Mouse (Mus musculus): ENCODE data around the gene Trim21.

Gene Trim21

DNA sequence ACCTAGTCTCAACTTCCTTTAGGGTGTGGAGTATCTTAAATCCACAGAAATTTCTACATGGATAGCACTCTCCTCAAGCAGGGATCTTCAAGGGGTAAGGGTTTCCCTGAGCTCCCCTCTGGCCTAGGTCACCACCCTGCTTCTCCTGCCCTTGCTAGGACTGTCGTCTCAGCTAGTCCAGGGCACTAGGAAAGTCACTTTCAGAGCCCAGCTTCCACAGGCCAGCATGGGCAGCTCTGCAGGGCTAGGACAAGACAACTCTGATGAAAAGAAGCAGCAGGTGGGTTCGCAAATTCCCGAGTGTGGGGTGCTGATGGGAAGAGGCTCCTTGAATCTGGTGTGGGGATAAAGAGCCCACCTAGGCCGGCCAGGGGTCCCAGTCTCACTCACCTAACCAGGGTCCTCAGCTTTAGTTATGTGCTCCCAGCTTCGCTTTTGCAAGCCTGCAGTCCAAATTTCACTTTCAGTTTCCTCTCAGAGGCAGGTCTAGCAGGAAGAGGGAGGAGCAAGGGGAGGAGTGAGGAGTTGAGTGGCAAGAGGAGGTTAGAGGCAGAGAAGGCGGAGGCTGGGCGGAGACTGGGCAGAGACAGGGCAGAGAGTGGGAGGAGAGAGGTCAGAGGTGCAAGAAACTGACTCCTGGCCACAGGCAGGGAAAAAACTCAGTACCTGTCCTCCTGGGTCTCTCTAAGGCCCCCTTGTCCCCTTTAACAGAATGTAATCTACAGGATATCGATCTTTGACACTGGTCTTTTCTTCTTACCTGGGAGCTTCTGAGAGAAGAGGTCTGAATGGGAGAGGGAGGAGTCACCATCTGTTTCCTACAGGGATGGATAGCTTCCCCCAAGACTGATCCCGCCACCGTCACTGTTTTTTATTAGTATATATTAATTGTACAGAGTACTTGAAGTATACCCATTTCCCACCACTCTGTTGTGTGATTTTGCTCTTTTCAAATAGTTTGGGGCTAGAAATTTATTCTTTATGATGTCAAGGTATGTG is at the start of gene Trim21:
Trim21 (minus strand) TSS at position 488 of the 999 bp plus-strand sequence.
- peak; percentile 82 for DNase-seq (ENCODE audit: extremely low read depth, low read depth)

DNA sequence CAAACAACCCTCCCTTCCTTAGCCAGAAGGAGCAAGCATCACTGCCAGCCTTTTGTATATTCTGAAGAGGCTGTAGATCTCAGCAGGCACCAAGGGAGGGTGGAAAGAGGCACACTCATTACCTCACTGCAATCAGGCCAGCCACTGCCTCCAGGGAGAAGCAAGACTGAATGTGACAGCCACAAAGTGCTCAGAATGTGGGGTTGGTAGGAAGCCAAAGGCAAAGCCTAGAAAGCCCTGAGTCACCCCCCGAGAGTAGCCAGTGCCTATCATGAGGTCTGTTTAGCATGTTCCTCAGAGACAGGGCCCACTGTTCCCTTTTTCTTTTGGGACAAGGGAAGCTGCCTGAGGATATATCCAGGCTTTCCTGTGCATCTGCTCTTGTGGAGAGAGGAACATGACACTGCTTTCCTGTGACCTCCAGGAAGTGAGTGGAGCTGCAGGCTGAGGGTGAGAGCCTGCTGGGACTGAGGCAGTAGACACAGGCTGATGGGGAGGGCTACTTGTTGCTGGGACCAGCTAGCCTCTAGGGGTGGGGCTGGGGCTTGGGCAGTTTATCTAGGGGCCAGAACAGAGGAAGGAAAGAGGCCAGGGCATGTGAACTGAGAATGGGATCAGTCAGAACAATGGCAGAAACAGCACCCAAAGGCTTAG is 32.2 kb upstream of the Trim21 start, which contains the start of gene Olfr552:
Olfr552 (plus strand) TSS at position 393 of the 654 bp plus-strand sequence.
- DNase-seq (ENCODE audit: extremely low read depth, low read depth) = no peak

DNA sequence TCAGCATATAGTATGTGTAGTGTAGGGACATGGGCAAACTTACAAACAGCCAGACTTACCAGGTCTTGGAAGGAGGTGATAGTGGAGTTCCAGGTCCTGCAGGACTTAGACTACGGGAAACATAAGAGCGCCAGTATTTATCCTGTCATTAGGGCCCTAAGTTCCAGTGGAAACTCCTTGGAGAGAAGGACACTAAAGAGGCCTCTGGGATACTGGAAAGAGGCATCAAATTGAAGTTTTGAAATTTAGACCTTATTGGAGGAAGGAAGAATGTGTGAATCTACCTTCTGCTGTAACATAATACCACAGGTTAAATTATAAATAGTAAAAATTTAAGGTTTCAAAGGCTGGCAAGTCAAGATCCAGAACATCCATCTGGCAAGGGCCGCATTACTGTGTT is 26.5 kb upstream of the Trim21 start, which contains the start of gene Olfr551:
Olfr551 (minus strand) TSS at position 101 of the 400 bp plus-strand sequence.
- no peak for DNase-seq (ENCODE audit: extremely low read depth, low read depth)

DNA sequence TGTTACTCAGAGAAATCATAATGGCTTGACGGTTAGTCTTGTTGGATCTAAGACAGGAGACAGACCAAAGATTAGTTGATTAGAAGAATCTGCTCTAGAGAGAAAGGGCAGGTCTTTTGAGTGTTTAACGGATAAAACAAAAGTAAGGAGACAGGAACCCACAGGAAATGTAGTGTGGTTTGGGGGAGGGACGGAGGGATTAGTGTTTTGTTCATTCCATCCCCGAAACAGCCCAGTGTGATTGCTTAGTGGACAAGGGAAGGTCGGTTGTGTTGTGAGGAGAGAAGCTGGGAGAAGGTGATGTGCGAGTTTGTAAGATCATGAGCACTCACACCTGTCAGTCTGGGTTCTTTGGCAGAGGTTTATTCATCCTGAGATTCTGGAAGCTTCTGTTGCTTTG is 10.7 kb upstream of the Trim21 start:
- no peak for DNase-seq (ENCODE audit: extremely low read depth, low read depth)

DNA sequence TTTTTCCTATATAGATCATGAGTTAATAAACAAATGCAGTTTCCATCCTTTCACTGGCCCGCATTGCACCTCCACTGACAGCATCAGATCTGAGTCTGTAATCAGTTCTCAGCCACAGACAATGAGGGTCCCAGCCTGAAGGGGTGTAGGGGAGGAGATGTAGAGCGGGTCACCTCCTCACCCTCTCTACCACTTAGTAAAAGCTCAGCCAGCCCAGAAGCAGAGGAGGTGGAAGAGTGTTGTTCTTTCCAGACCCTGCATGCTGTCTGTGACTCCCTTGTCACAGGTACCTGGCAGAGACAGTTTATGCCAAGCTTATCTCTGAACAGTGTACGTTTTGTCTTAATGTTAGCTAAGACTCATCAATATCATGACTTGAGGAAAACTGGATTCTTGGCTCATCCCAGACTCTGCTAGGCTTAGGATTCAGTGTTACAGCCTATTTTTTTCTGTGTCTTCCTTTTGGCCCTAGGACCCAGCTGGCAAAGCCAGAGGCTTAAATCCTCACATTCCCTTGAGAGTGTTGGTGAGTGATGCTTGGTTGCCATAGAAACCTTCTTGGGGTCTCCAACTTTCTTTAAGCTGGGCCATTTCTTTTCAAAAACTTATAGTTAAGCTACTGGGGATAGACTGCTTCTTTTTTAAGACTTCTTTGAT is 8.0 kb upstream of the Trim21 start:
- no peak for DNase-seq (ENCODE audit: extremely low read depth, low read depth)

DNA sequence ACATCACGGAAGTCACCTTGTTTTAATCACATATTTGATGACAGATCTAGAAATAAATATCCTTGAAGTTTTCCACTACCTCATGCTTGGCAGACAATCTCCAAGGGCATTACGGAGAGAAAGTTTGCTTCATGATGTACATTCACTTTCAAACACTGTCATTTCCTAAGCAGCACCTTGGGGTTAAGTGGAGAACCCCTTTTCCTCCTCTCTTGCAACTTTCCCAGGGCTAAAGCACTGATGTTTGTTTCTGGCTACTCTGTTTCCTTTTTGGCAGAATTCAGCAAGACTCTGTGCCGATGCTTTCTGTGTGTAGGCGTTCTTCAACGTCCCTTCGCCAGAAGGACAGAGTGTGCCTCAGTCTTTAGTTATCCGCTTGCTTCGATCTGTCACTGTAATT is 5.9 kb upstream of the Trim21 start, which contains the start of gene Olfr550:
Olfr550 (plus strand) TSS at position 301 of the 400 bp plus-strand sequence.
- DNase-seq (ENCODE audit: extremely low read depth, low read depth) = no peak

DNA sequence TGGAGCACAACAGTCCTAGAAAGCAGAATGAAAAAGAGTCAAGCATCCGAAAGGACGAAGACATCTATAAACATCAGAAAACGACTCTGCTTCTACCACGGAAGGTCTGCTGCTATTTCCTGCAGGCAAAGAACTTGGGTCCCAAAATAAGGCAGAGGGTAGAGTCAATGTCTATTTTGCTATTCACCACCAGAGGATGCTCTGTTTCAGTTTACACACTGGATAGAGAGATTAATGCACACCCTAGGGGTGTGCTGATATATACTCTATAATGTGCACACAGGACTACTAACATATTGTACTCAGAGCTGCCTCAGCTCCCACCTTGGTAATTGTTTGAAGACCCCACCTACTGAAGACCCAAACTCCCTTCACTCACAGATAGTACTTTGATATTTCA is 933 bp upstream of the Trim21 start:
- DNase-seq (ENCODE audit: extremely low read depth, low read depth) = no peak

DNA sequence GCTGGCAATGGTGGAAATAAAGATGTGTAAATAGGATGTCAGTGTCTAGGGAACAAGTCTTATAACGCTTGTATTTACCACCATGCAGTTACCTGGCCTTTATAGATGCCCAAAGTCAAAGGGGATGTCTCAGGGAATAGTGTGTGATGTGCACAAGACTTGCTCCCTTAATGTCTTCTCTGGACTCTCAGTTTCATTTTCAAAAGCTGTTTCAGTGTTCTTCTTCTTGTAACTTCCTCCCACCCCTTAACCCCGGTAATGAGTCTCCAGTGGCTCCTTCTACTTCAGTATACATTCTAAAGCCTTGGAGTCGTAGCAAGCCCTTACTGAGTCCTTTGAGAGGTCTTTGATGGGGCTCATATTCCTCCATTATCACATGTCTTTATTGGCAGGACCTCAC is 12.0 kb downstream of the Trim21 start:
- no peak for DNase-seq (ENCODE audit: extremely low read depth, low read depth)

DNA sequence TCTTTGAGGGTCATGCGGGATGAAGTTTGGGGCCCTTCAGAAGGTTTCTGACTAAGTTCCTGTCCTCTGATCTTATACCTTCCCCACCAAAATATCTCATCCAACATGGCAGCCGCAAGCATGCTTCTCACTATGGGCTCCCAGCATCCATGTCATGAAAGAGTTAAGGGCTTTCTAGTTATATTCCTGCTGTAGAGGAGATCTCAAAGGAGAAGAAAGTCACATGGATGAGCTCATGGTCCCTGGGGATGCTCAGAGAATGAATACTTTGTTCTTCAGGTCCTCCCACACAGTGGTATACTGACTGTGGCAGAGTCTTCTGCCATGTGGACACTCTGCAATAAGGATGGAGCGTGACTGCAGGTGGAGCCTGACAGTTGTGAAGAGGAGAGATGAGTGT is 15.7 kb downstream of the Trim21 start, which contains the start of gene Olfr549:
Olfr549 (plus strand) TSS at position 301 of the 400 bp plus-strand sequence.
- no peak for DNase-seq (ENCODE audit: extremely low read depth, low read depth)

DNA sequence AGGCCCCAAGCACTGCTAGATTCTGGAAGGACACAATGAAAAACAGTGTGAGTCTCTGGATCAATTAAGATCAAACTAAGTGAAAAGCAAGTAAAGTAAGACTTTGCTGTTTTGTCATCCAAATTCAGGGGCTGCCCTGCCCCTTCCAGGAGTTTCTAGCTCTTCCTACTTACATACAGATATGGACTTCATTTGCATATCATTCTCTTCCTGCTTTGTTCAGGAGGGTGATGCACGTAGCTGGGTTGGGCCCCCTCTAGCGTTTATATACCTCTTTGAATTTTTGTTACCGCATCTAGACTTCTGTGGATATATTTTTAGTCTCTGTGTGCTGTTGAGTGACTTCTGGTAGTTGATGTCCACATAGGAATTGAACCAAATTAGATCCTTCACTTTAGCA is 24.0 kb downstream of the Trim21 start:
- DNase-seq (ENCODE audit: extremely low read depth, low read depth) = no peak

DNA sequence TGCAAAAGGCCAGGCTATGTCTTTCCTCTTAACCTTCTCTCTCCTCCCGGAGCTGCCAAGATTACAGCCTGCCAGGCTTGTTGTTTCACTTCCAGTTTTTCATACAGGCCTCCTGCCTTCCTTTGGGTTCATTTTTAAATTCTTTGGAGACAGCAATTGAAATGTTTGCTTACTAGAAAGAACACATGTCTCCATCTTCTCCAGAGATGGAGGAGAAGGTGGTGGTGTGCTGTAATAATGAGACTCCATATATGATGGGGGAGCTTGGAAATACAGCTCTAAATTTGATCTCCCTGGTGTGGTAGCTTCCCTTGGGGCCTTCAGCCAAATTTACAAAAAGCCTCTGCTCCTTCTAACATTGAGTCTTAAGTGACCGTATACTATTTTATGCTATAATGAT is 24.7 kb downstream of the Trim21 start, which contains the start of gene Olfr548-ps1:
Olfr548-ps1 (plus strand) TSS at position 301 of the 400 bp plus-strand sequence.
- DNase-seq (ENCODE audit: extremely low read depth, low read depth) = no peak

DNA sequence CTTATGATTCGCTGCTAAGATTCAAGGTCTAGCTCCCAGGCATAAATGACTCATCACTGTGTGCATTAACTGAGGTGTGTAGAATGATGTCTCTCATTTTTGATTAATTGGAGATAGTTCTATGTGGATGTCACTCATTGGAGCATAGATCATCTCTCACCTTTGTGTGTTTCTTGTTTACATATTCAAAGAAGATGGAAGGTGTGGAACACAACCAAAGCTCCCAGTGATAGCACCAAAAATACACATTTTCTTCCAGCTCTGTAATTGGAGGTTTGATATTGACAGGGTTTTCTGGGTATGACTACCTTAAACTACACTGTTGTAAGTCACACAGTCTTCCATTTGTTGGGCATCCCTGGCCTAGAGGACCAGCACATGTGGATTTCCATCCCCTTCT is 30.8 kb downstream of the Trim21 start, which contains the start of gene Olfr547:
Olfr547 (plus strand) TSS at position 301 of the 400 bp plus-strand sequence.
- no peak for DNase-seq (ENCODE audit: extremely low read depth, low read depth)

DNA sequence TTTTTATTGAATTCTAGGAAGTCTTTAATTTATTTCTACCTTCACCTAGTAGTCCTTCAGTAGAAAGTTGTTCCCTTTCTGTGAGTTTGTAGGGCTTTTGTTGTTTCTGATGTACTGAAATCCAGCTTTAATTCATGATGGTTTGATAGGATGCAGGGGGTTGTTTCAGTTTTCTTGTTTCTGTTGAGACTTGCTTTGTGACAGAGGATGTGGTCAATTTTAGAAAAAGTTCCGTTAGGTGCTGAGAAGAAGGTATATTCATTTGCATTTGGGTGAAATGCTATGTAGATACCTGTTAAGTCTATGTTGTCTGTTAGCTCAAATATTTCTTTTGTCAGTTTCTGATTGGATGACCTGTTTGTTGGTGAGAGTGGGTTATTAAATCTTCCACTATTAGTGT is 36.2 kb downstream of the Trim21 start:
- no peak for DNase-seq (ENCODE audit: extremely low read depth, low read depth)

DNA sequence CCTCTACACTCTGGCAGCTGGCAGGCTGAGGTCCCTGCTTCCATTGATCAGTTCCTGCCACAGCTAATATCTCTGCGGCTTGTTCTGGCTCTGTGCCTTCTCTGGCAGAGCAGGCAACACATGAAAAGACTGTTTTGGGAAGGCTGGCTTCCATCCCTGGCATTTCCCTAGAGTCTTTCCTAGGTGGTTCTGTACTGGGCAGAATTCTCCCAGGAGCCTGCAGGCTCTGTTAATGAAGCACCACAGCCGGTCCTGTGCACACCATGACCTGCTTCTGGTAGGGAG is 48.3 kb downstream of the Trim21 start:
- DNase-seq (ENCODE audit: extremely low read depth, low read depth) = no peak

DNA sequence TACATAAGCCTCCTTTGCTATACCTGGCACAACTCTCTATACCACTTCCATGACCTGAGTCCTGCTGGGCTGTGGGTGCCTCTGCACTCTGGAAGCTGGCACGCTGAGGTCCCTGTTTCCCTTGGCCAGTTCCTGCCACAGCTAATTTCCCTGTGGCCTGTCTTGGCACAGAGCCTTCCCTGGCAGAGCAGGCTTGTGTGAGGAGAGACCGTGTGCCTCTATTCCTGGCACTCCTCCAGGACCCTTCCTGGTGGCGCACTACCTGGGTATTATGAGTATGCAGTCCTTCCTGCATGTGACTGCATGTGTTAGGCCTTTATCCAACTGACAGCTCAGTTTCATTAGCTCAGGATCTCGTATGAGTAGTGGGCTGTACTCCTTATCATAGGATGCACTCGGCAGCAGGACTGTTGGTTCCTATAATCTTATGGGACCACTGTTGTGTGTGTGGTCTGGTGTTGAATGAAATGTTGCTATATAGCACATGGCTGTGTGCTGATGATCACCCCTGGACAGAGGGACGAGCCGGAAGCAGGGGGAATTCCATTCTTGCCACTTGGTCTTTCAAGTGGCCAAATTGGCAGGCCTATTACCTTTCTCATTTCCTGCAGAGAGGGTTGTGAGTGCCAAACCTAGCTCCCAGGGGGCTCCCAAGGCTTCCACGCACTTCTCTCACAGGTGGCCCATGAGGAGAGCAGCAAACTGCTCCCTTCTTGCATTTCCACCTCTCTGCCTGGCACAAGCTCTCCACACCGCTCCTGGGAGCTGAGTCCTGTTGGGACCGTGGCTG is 48.8 kb downstream of the Trim21 start:
- no peak for DNase-seq (ENCODE audit: extremely low read depth, low read depth)

DNA sequence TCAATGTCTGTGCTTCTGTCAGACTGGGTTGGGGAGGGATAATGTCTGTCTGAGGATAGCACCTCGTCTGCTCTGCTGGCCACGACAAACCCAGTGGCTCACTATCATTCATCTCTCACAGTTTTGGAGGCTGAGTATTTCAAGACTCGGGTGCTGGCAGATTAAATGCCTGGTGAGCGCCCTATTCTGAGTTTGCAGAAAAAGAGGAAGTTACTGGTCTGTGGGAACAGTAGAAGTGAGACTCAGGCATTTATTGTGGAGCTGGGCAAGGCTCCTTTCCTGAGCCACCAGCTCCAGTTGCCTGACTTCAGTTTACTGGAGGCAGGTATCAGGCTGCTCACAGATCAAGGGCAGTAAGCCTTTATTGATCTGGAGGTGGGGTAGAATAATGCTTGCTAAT is 51.1 kb downstream of the Trim21 start:
- DNase-seq (ENCODE audit: extremely low read depth, low read depth) = peak; percentile 67

DNA sequence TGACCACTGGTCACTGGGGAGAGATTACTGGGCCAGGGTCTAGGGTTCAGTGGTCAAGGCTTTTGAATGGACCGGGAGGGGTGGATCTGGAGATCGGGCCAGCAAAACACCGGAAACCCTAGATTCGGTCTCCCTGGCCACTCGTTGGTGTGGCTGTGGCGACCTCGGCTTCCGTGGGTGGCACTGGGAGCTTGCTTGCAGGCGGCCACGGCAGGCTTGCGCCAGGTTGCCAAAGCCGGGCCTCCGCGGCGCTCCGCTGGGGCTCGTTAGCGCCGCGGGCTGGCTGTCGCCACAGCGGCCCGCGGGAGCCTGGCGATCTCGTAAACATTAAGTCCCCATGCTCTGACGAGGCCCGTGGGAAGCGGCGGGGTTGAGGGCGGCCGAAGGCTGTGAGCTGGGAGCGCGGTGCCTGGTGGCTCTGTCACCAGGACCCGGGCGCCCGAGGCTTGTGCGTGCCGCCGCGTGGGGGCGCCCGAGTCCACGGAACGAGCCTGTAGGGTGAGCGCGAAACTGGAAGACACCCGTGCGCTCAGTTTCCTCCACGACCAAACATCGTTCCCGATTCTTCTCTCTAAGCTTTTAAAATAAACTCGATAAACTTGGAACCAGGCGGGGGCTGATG is 52.4 kb downstream of the Trim21 start:
- peak; percentile 26 for DNase-seq (ENCODE audit: extremely low read depth, low read depth)

DNA sequence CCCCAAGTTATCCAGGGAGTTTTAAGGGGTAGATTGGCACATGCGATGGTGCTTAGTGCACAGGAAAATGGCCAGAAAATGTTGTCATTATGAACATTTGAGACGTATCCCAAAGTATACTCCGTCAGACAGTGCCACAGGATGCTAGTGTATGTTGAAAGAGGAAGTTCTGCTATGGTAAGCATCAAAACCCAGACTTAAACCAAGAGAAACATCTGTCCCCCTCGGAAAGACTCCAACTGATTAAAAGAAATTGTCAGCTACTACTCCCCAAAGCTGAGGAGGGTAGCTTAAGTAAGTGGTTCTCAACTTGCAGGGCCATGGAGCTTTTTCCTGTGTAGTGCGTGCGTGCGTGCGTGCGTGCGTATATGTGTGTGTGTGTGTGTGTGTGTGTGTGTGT is 53.4 kb downstream of the Trim21 start:
- DNase-seq (ENCODE audit: extremely low read depth, low read depth) = peak; percentile 12

DNA sequence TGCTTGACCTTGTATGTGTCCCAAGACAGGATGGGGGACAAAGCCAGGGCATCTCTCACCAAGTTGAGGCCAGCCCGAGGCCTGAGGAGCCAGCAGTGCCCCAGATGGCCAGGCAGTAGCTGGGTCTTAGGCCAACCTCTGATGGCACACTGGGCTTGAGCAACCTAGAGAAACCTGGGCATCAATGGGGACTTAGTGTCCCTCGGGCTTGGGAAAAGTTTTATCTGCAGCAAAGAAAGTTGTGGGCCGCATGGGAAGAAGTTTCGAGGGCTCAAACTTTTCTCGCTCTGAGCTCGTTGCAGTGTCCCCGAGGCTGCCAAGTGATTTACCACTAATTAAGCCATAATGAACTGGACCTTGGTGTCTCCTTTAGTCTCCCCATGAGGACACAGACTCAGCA is 55.6 kb downstream of the Trim21 start:
- no peak for DNase-seq (ENCODE audit: extremely low read depth, low read depth)

DNA sequence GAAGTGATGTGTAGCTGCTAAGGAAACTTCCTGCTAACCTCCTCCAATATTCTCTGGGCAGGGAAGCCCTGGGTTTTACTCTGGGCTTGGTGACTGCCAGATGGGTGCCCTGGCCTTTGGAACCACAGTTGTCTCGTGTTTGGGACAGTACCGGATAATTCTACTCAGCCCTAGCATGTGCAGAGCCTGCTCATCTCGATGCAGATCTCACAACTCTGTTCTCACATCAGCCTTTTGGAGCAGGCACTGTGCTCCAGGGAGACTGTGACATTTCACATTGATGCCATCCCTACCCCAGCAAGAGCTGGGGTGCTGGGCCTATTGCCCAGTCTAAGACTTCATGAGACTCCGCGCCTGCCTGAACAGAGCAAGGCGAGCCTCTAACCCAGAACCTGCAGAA is 56.6 kb downstream of the Trim21 start:
- DNase-seq (ENCODE audit: extremely low read depth, low read depth) = no peak
